Mouse (Mus musculus) C2C12 (cell line): ENCODE data around the gene Trex1. TPM values are rescaled to one million over a fixed set of nuclear protein-coding genes. Genes with fewer than 3 reads are reported as not detected.

ENCODE experiments used
- H3K27me3 ChIP-seq: one replicate; pipeline ENCODE4 v1.6.1; 2011; ENCODE audit not compliant: control insufficient read depth, insufficient read depth, insufficient read length
- H3K36me3 ChIP-seq: one replicate; pipeline ENCODE4 v1.6.1; 2011; ENCODE audit not compliant: control insufficient read depth, insufficient read depth
- H3K4me3 ChIP-seq: one replicate; pipeline ENCODE4 v1.5.1; 2011; ENCODE audit warnings: mild to moderate bottlenecking, control low read depth; ENCODE audit not compliant: poor library complexity, insufficient read depth, severe bottlenecking
- H3K79me2 ChIP-seq: one replicate; pipeline ENCODE4 v1.6.1; 2011; ENCODE audit not compliant: control insufficient read depth, insufficient read depth
- H3K79me3 ChIP-seq: one replicate; pipeline ENCODE4 v1.6.1; 2011; ENCODE audit warnings: low read depth, control low read depth
- H3ac ChIP-seq: one replicate; pipeline ENCODE3; 2011; ENCODE audit warnings: low read depth; ENCODE audit not compliant: control insufficient read depth, insufficient read length
- CEBPB ChIP-seq: IDR thresholded peaks from one replicate; pipeline ENCODE4 v1.6.1; 2011; ENCODE audit warnings: low read depth, mild to moderate bottlenecking, control low read depth, moderate library complexity
- CTCF ChIP-seq: IDR thresholded peaks from one replicate; pipeline ENCODE4 v1.5.1; 2011; ENCODE audit not compliant: control insufficient read depth, insufficient read depth, insufficient read length
- FOSL1 ChIP-seq: IDR thresholded peaks from one replicate; pipeline ENCODE4 v1.8.0; 2011; ENCODE audit warnings: mild to moderate bottlenecking, low read length; ENCODE audit not compliant: poor library complexity, insufficient read depth, severe bottlenecking
- MAX ChIP-seq: IDR thresholded peaks from one replicate; pipeline ENCODE4 v1.6.1; 2011; ENCODE audit warnings: mild to moderate bottlenecking, control low read depth
- MYOD1 ChIP-seq: IDR thresholded peaks from one replicate; pipeline ENCODE4 v1.6.1; 2011; ENCODE audit warnings: low read depth; ENCODE audit not compliant: control insufficient read depth, insufficient read length
- MYOG ChIP-seq: IDR thresholded peaks from one replicate; pipeline ENCODE4 v1.6.1; 2011; ENCODE audit not compliant: control insufficient read depth, insufficient read length; ENCODE audit errors: extremely low read depth
- USF1 ChIP-seq: IDR thresholded peaks from one replicate; pipeline ENCODE4 v1.6.1; 2011; ENCODE audit warnings: low read depth, mild to moderate bottlenecking, control low read depth, moderate library complexity
- polyA plus RNA-seq: library from polyadenylated mRNA; unstranded; fragments of >200 nt; fragmentation: generic; extraction: Trizol; gene quantifications from one replicate; pipeline ENCODE4 v1.2.1, GENCODE M21; 2012; ENCODE audit warnings: missing spikeins

The Trex1 gene
- polyA plus RNA-seq, 1 experiment = 12.7 TPM

- H3K79me3 ChIP-seq = no peaks in the 10 kb centered on the region
- no peaks in the 10 kb centered on the region for H3K27me3 ChIP-seq
- H3ac ChIP-seq = no peak overlapping the region
- H3K4me3 ChIP-seq = no peak overlapping the region
- TF ChIP-seq CTCF (no peak), CEBPB (no peak), MAX (no peak), MYOD1 (no peak), MYOG (no peak), FOSL1 (no peak), USF1 (no peak)
- no peaks in the 10 kb centered on the region for H3K36me3 ChIP-seq
- H3K79me2 ChIP-seq = peaks cover 7% of the 10 kb centered on the region
Observed at GRCm38 (mm10) chr9:109097831-109098230, 38.3 kb upstream of the Trex1 start.

DNA sequence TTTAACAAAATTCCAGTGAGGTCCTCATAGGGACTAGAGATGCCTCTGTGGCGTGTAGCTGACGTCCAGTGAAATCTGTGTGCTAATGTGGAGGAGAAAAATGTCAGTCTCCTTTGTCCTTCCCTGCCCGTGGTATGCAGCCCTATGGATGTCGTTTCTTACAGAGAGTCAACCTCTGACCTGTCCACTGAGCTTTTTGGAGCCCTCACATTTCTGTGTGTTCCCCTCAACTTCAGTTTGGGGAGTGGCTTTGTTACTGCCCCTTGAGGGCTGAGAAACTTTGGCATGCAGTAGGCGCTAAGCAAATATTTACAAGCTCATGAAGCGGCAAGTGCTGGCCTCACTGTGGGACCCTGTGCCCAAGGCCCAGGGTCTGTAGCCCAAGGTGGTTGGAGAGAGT lies 37.8 kb upstream of the Trex1 start:
- Histone ChIP-seq H3K27me3 (no peaks in the 10 kb centered on the region), H3K79me2 (peaks cover 7% of the 10 kb centered on the region), H3ac (no peak overlapping the region), H3K36me3 (no peaks in the 10 kb centered on the region), H3K4me3 (no peak overlapping the region), H3K79me3 (no peaks in the 10 kb centered on the region)
- TF ChIP-seq CEBPB = no peak
- no peak for TF ChIP-seq CTCF
- no peak for TF ChIP-seq FOSL1
- TF ChIP-seq MAX = no peak
- TF ChIP-seq USF1 = no peak
- no peak for TF ChIP-seq MYOD1
- TF ChIP-seq MYOG = no peak

GRCm38 (mm10) chr9:109096856-109097255 lies 37.3 kb upstream of the Trex1 start:
- Histone ChIP-seq H3K4me3 (no peak overlapping the region), H3K79me2 (peaks cover 7% of the 10 kb centered on the region), H3K79me3 (no peaks in the 10 kb centered on the region), H3K36me3 (peaks cover 4% of the 10 kb centered on the region), H3ac (no peak overlapping the region), H3K27me3 (no peaks in the 10 kb centered on the region)
- TF ChIP-seq USF1 = no peak
- TF ChIP-seq MAX = no peak
- no peak for TF ChIP-seq MYOD1
- no peak for TF ChIP-seq CEBPB
- no peak for TF ChIP-seq FOSL1
- no peak for TF ChIP-seq CTCF
- no peak for TF ChIP-seq MYOG

GRCm38 (mm10) chr9:109096251-109096661 lies 36.7 kb upstream of the Trex1 start:
- Histone ChIP-seq H3K27me3 (no peaks in the 10 kb centered on the region), H3ac (peak overlapping the region; percentile 97), H3K36me3 (peaks cover 5% of the 10 kb centered on the region), H3K79me3 (no peaks in the 10 kb centered on the region), H3K79me2 (peaks cover 7% of the 10 kb centered on the region), H3K4me3 (peak overlapping the region; percentile 38)
- TF ChIP-seq CTCF = no peak
- TF ChIP-seq USF1 = no peak
- no peak for TF ChIP-seq MYOD1
- TF ChIP-seq CEBPB = no peak
- no peak for TF ChIP-seq MAX
- TF ChIP-seq FOSL1 = no peak
- no peak for TF ChIP-seq MYOG

DNA sequence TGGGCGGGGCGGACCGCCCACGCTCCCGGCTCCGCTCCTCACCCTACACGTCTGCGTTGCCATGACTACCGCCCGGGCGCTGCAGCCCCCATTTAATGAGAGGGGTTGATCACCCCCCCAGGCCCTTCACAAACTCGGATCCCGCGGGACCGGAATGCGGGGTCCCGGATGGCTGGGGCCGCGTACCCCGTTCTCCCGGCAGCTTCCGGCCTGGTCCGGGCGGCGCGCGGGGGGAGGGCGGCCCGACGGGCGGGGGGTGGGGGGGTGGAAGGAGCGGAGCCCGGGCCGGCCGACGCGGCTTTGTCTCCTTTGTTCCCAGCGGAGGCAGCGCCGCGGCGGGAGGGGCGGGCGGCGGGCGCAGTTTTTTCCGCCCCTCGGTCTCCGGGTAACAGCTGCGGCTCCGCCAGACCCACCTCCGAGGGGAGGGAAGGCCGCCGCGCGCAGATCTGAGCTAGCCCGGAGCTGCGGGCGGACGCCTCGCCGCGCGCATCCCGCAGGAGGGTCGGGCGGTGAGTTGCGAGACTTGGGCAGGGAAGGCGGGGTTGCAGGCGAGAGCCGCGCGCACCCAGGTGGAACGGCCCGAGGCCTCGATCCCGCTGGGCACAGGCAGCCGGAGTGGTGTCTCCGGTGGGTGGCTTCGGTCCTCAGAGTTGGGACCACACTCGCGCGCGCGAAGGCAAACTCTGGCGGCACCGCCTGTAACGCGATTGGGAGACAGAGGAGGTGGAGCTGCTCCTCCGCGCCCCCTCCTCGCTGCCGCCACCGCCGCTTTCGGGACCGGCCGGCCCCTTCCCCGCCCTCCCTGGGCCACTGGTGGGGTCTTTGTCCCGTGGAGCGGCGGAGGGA lies 35.8 kb upstream of the Trex1 start, which contains the start of gene Plxnb1:
Gene Plxnb1, plus strand, starts transcription at position 253 of the 846 bp plus-strand sequence.
- Histone ChIP-seq H3K79me2 (peaks cover 7% of the 10 kb centered on the region), H3K36me3 (peaks cover 5% of the 10 kb centered on the region)

More for the DNA sequence above, 35.8 kb upstream of the Trex1 start, which contains the start of gene Plxnb1:
- peak within 1 kb of the TSS; percentile 38 for H3K4me3 ChIP-seq
- H3ac ChIP-seq = peak within 1 kb of the TSS; percentile 97
- no peaks in the 10 kb centered on the region for H3K27me3 ChIP-seq
- H3K79me3 ChIP-seq = no peaks in the 10 kb centered on the region
- TF ChIP-seq MYOG (no peak), CEBPB (no peak), MYOD1 (no peak), MAX (no peak), USF1 (no peak), FOSL1 (no peak), CTCF (no peak)
